Mouse (Mus musculus) CD4-positive helper T cell, adult 2 months (primary cell): ENCODE results near the gene Vat1.
"Not testable (repeated sequence)": the region's sequence is repeated elsewhere in the genome, so short reads cannot be mapped to it uniquely, and the experiment has no call there.

Experiments
- DNase-seq: peaks from one replicate; pipeline ENCODE4 v3.0.0-alpha.2; 2012; ENCODE audit warnings: low read depth, missing footprints, low spot score

The Vat1 gene

DNA sequence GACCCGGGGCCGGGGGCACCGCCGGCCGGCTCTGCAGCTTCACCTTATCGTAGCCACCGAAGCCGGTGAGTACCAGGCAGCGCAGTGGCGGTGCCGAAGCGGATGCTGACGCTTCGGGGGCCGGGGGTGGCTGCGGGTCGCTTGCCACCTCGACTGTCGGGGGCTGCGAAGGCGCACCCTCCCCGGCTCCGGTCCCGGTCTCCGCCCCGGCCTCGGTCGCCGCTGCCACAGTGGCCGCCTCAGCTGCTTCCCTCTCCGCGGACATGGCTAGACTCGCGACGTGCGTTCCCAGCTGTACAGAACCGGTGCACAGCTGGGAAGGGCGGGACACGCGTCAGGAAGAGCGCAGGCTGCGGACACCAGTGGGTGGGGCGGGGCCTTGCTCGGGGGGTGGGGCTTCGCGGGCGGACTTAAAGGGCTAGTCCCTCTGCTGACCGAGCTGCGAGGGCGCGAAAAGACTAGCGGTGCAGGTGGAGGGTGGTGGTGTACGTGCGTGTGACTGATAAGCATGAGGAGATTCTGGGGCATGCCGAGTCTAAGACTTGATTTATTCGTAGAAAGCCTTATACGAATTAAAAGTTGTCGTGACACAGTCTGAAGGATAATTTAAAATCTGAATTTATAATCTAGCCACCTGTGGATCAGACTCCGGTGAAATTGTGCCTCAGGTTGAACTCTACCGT, at the start of gene Vat1:
Gene Vat1, minus strand, starts transcription at position 362 of the 683 bp plus-strand sequence.
- DNase-seq = peak; percentile 78

DNA sequence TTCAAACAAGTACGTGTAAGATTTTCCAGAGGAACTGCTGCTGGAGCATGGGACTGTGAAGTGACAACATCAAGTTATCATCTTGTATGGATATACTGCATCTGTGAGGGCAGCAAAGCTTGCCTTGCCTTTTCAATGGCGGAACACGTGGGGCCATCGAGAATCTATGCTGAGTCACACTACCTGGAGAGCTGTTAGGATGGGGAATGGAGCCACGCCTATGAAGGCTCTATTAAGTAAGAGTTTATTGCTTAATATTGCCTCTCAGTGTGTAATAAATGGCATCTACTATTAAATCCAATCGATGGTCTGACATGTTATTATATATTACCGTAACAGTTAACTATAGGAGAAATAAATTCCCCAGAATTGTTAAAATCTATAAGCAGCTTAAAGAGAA, 41.1 kb upstream of the Vat1 start:
- DNase-seq = no peak

DNA sequence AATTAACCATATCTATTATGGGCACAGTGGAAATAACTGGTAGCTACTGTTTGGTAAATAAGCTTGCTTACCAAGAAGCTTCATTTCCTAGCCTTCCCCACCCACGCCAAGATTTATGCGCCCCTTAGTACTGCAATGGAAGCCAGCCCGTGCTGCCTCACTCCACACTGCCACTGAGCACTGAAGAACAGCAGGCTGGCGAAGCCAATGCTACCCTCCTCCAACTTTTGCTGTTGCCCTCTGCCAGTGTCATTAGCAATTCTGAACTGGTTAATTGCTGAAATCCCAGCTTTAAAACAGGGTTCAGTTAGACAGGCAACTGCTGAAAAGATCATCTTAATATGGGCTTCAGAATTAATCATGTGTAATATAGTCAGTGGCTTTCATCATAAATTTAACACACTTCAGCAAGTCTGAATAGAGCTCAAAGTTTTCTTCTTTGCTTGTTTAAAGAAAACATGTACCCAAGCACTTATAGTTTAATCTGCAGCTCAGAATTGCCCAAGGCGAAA, 40.3 kb upstream of the Vat1 start:
- DNase-seq = no peak

DNA sequence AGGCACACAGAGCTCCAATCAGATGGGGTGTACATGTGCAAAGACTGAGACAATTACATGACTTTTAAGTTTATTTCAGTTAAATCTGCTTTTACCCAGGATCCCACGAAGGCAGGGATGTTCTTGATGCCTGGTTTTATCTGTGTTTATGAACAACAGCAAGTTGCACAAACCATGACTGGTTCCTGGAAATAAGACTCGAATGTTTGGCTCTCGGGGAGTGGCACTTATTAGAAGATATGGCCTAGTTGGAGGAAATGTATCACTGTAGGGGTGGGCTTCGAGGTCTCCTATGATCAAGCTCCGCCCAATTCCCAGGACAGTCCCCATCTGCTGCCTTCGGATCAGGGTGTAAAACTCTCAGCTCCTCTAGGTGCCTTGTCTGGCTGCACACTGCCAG, 20.1 kb upstream of the Vat1 start:
- DNase-seq = no peak

DNA sequence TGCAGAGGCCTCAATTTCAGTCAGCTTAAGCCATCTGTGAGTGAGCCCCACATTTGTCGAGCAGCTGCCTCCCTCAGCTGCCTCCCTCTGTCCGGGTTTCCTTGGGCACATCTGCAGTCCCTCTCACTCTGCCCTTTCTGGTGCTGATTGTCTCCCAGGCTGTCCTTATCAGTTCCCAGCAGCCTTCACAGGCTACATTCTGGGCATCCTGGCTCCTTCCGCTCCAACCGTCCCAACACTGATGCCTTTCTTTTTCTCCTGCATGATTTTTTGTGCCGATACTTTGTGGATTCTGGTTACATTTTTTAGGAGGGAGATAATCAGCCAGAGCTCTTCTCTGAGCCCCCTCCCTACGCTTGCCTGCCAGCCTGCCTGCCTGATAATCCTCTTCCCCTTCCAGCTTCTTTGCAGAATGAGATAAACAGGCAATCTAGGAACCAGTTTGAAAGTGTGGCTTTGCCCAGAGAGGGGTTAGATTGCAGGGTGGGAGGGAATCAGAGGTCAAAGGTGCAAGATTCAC, 19.5 kb upstream of the Vat1 start:
- DNase-seq = no peak

DNA sequence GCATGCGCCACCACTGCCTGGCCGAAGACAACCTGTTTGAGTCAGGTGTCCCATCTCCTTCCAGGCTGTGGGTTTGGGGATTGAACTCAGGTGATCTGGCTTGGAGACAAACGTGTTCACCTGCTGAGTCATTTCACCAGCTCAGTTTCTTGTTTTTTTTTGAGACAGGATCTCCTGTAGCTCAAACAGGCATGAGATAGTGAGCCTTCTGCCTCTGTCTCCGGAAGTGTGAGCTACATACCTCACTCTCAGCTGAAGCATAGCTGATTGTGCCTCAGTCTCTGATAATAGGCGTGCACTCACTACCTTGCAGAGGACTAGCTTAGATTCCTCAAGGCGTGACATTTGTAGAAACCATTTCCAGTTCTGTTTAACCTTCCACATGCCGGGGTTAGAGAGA, 18.8 kb upstream of the Vat1 start:
- DNase-seq = no peak

DNA sequence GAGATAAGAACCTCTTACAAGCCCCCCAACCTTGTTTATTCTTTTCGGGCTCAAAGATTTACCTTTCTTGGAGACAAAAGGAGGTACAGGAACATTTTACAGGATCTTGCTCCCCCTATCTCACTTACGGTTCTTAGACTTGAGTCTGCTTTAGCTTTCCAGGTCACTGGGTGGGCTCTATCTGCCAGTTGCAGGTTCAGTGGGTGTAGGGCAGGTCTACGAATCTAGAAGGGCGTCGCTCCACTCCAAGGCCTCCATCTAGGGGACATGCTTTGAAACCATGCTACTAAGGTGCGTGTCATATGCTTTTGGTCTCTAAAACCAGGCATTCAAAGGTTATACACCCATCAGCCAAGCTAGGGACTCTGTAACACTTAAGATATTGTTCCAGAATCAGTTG, 18.2 kb upstream of the Vat1 start:
- no peak for DNase-seq

DNA sequence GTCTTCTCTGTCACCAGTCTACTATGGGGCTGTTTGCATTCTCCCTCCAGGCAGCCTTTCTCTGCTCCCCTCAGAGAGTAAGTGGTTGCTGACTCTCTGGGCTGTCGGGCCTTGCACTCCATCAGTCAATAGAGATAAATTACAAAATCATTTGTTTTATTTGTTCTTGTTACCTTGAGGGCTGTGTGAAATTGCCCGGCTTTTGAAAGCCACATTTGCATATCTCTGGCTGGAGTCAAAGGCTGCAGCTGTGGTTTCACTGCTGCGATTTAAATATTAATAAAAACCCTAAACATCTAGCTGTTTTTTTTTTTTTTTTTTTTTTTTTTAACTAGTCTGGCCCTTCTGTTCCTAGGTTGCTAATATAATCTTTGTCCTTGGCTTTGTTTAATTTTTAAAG, 17.8 kb upstream of the Vat1 start:
- no peak for DNase-seq

DNA sequence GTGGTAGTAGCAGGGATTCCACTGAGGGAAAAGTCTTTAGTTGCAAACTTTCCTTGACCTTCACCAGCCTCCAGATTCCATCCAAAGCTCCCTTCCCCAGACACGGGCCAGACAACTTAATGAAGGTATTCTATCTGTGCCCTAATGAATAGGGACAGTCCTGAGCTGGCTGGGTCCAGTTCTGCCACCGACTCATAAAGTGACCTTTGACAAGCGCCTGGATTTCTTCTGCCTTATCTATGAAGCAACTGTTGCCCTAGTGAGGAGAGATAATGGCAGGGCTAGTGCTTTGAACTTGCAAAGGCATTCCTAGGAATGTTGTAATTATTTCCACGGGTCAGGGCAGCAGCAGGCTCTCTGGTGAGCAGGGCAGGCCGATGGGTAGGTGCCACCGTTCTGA, 14.9 kb upstream of the Vat1 start:
- no peak for DNase-seq

DNA sequence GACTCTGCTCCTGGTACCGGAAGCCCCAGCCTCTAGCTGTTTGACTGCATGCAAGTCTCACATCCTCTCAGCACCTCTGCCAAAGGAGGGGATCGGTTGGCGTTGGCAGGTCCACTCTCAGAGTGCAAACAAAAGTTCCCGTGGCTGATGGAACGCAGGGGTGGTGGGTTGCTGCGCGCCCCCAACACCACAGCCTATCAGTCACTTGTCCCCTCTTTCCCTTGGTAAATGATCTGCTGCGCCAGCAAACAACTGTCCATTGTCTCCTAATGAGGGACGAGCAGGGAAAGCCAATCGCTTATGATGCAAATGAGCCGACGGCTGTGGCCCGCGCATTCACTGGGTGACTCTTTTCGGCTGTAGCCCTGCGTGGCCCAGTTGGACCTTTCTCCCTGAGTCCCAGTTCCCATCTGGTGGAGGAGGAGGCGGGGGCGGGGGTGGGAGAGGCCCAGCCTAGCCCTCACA, 13.2 kb upstream of the Vat1 start:
- no peak for DNase-seq

DNA sequence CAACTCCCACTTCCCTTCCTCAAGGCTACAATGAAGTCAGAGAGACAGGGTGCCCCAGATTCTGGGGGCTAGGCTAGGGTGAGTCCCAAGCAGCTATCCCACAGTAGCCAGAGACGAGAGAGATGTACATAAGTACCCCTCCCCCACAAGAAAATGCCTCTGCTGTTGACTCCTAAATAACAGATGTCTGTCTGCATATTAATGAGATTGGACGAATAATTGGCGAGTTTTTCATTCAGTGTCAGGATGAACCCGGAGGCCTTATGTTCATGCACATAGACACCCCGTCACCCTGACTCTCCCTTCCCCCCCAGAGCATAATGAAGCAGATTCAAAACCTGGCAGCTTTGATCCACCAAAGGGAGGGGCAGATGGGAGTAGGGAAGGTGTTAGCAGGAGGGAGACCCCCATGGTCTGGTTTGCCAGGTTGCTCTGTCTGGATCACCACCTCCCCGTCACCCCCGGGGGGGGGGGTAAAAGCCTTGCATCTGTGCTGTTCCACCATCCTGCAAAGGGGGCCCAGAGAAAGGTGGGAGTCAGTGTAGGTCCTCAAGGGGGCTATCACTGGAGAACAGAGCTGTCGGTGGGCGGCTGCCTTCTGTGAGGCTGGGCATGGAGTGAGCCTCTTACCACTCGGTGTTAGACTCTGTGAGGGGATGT, 11.7 kb upstream of the Vat1 start:
- no peak for DNase-seq

DNA sequence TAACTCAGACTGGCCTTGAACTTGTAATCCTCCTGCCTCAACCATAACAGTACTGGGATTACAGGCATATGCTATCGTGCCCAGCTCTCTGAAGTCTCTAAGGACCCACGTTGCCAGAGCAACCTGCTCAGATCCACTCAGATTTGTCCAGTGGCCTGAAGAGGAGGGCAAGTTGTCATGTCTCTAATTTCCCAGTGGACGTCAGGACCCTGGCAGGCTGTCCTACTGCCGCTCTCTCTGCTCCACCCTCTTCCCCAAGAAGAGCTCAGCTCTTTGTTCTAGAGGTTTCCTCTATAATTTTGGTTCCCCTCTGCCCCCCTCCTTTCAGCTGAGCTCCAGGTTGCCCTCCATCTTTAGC, 11.1 kb upstream of the Vat1 start:
- no peak for DNase-seq

DNA sequence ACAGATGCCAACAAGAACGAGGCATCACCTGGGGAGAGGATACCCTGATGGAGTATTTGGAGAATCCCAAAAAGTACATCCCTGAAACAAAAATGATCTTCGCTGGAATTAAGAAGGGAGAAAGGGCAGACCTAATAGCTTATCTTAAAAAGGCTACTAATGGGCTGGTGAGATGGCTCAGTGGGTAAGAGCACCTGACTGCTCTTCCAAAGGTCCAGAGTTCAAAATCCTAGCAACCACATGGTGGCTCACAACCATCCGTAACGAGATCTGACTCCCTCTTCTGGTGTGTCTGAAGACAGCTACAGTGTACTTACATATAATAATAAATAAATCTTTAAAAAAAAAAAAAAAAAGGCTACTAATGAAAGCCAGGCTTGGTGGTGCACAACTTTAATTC, 10.3 kb upstream of the Vat1 start:
- not testable (repeated sequence) for DNase-seq

DNA sequence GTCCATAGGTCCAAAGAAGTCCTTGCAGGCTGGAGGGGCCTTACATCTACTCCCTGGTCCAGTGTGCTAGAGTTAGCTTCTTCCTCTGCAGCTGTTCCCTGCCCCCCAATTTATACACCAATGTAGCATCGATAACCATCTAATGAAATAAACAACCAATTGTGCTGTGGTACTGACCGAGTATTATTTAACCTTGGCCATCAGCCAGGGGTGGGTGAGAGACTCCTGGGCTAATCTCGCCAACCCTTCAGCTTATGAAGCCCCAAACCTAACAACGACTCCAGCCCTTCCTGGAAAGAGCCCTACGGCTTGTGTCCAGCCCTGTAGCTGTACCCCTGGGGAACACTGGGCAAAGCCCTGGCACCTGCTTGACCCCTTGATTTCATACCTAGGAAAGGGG, 8.3 kb upstream of the Vat1 start:
- DNase-seq = no peak

DNA sequence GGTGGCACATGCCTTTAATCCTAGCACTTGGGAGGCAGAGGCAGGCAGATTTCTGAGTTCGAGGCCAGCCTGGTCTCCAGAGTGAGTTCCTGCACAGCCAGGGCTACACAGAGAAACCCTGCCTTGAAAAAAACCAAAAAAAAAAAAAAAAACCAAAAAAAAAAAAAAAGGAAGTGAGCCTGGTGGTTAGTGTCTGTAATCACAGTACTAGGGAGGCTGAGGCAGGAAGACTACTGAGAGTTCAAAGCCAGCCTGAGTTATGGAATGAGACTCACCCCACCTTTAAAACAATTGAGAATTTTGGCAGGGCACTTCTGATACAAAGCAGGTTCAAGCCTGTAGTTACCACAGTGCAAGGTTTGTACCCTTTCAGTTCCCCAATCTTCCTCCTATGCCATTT, 7.7 kb upstream of the Vat1 start:
- not testable (repeated sequence) for DNase-seq

DNA sequence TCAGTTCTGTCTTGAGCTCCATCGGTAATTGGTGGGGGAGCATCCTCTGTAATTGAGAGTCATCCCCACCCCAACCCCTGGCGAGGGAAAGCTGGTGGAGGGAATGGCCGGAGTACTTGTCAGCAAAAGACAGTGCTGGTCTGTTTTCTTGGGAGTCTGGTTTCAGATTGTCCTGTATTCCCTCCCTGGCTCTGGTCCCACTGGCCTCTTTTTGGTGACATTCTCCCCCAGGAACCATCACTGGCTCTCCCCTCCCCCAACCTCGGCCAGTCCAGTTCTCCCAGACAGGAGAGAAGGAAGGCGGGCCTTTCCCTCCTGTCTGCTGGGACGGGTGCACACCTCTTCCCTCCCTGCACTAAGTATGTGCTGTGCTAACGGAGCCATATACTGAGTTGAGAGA, 6.3 kb upstream of the Vat1 start:
- no peak for DNase-seq

DNA sequence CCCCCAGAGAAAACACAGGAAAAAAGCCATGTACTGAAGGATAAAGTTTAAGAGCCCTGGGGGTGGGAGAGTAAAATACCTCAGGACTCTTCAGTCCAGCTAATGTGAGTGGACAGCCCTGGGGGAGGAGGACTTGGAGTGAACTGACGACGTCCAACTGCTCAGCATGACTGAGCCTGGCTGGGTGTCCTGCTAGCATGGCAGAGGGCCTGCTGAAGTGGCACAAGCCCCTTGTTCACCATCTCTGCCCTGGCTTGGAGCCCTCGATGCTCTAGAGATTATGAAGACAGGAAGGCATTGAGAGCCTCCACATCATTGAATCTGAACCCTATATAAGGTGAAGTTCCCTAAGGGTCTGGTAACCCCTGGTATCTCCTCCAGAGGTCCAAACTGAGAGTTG, 5.9 kb upstream of the Vat1 start:
- DNase-seq = no peak

DNA sequence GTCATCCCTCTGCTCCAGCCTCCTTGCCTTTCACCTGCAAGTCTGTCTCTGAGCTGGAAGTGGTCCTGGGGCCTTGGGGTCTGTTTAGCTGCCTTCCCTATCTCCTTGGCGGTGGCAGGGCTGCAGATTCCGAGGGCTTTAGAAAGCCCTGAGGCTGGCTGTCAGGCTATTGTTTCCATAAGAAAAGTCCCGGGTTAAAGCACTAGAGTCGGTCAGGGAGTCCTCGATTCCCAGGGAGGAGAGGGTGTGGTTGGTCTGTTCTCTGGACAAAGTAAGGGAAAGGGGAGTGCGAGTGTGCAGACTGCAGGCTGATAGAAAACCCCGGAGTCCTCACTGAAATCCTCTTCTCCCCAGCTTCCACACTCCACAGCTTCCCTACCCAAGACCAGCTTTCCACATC, 4.2 kb upstream of the Vat1 start:
- no peak for DNase-seq

DNA sequence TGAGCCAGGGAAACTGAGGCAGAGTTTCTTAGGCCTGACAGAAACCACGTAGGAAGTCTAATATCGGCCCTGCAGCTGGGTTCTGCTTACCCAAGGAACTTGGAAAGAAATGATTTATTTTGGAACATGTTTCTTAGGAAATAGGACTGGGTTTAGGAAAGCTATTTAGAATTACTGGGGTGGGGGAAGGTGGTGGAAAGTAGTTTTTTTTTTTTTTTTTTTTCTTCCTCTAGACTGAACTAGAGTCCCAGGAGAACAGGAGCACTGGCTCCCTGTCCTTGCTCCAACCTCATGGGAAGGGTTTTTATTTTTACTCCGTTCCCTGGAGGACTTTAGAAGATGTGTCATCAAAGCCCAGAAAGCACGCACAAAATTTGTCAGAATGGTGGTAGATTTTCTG, 3.1 kb upstream of the Vat1 start:
- DNase-seq = no peak

DNA sequence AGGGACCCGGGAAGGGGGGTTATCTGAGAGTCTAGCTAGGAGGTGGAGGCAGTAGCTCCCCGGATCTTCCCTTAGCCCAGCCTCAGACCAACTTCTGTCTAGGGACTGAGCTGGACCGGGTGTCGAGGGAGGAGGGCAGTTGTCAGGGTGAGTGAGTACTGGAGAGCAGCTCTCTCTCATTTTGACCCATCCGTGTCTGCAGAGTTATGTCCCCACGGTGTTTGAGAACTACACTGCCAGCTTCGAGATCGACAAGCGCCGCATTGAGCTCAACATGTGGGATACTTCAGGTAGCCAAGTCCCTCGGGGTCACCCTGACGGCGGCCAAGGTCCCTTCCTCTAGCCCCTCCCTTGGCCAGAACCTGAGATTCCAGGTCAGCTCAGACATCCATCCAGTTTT, 2.7 kb upstream of the Vat1 start:
- no peak for DNase-seq

DNA sequence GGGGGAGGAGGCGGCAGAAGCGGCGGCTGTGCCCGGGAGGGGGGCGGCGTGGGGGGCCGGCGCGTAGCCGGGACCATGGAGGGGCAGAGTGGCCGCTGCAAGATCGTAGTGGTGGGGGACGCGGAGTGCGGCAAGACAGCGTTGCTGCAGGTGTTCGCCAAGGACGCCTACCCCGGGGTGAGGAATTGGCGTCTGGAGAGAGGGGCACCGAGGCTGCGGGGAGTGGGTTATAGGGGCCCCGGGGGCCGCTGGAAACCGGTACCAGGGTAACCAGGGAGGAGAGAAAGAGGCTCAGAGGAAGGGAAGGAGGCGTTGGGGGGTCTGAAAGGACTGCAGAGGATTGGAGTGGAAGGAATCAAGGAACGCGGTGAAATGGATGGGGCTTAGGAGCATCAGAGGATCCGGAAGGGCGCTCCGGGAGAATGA, 2.2 kb upstream of the Vat1 start:
- DNase-seq = no peak

DNA sequence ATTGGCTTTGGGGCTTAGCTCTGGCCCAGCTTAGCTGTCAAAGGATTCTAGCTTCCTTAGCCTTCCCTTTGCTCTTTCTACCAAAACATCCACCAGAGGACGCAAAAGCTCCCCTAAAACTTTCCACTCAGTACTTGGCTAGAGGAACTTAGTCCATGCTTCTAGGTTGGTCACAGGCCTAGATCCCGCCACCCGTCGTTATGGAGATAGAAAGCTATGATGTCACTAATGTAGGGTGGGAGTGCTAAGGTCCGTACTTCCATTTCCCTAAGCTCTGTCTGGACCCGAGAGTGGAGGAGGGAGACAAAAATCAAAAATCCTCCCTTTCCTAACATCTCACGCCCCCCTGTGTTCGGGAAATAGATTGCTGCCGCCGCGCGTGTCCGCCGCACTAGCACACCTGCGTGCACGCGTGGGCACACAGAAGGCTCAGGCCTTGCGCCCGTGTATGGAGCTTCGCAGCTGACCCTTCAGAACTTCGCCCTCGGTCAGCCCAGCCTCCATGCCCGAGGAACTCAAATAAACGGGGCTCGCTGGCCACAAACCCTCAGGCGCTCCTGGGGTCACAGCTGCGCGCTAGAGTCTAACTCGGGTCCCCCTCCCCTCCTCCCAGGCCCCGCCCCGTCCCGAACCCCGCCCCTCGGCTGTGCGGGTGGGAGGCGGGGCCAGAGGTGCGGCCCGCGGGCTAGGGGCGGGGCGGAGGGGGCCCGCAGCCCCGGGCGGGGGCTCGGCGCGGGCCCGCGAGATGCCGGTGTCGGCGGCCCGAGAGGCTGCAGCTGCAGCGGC, 1.6 kb upstream of the Vat1 start:
- DNase-seq = peak; percentile 77
